Mouse (Mus musculus) lung, postnatal 0 days (tissue): ENCODE data around the gene Enpp3.

Experiments
- CTCF ChIP-seq: IDR thresholded peaks from 2 replicates; pipeline ENCODE4 v1.5.1; 2016; ENCODE audit warnings: antibody characterized with exemption, mild to moderate bottlenecking
- EP300 ChIP-seq: IDR thresholded peaks from 2 replicates; pipeline ENCODE4 v1.6.1; 2016; ENCODE audit warnings: antibody characterized with exemption, mild to moderate bottlenecking, control low read depth

DNA sequence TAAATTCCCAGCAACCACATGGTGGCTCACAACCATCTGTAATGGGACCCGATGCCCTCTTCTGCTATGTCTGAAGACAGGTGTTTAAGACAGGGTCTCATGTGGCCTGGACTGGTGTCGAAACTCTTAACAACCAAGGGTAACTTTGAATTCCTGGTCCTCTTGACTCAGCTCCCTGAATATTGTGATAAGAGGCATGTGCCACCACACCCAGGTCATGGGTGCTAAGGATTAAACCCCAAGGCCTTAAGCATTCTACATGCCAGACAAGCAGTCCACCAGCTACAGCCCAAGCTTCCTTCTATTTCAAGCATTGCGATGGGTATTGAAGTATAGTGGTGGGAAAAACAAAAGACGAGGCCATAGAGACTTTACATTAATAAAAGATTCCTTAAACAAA, 14.5 kb downstream of the Enpp3 start:
- TF ChIP-seq CTCF (no peak), EP300 (no peak)
